Mouse (Mus musculus) heart, postnatal 25 days (tissue): Measurements from ENCODE around the gene Jph3. TPM values are rescaled to one million over a fixed set of nuclear protein-coding genes. Genes with fewer than 3 reads are reported as not detected.
A peak's percentile ranks its signal among the peaks of the same experiment; 100 is the strongest.

Experiments used
- DNase-seq: peaks from one replicate; pipeline ENCODE4 v3.0.0; 2022; ENCODE audit warnings: low spot score
- intact Hi-C: fragments of 180-260 bp; cut with DNase I; formaldehyde crosslinking; loops from one replicate; pipeline ENCODE4 v1.15.1; 2025
- total RNA-seq, 2 experiments: library from RNA; stranded (reverse); gene quantifications; 2 replicates each; pipeline ENCODE4 v1.2.3; 2021

The Jph3 gene
- total RNA-seq, 2 experiments from 2014 or later, result not detected

DNA sequence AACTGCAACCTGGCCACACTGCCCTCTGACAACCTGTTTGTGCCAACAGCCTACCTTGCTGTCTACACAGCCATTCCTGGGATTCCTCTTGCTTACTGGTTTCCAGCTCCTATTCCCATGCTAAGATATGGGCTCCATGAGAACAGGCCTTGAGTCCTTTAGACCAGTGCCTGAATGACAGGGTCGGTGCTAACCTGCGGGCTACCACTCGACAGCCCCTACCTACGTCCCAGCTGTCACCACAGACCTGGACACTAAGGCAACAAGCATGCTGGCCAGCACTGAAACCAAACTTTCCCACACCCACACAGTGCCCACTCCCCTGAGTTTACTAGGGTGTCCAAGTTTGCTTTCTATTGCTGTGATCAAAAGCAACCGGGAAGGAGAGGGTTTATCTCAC is 98.3 kb downstream of the Jph3 start:
- intact Hi-C loops, result no loop called here

DNA sequence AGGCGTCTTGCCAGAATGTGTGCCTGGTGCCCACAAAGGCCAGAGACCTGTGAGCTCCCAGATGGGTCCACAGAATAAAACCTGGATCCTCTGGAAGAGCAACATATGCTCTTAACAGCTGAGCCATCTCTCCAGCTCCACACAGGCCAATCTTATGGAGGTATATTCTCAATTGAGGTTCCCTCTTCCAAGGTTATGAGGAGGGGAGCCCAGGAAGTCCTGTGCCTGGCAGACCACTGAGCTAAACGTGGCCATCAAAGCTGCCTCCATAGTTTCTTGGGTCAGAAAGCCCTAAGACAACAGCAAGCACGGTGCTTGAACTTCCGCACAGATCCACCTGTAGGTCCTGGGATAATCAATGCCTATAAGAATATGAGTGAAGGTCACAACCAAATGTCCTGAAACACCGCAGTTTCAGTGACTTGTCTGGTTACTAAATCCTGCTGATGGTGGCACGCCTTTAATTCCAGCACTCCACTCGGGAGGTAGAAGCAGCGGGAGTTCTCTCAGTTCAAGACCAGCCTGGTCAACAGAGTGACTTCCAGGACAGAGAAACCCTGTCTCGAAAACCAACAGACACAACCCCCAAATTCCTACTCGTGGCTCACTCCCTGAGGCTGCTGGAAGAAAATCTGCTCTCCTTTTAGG is 99.1 kb downstream of the Jph3 start:
- intact Hi-C loops, result no loop called here
- no peak for DNase-seq

More for the DNA sequence above, 98.3 kb downstream of the Jph3 start:
- no peak for DNase-seq

GRCm38 (mm10) chr8:121829048-121829776 is 99.8 kb downstream of the Jph3 start, which contains the start of gene Klhdc4:
Gene Klhdc4, minus strand, starts transcription at chr8:121829569.
- intact Hi-C loops, result no loop called here
- peak; percentile 61 for DNase-seq

DNA sequence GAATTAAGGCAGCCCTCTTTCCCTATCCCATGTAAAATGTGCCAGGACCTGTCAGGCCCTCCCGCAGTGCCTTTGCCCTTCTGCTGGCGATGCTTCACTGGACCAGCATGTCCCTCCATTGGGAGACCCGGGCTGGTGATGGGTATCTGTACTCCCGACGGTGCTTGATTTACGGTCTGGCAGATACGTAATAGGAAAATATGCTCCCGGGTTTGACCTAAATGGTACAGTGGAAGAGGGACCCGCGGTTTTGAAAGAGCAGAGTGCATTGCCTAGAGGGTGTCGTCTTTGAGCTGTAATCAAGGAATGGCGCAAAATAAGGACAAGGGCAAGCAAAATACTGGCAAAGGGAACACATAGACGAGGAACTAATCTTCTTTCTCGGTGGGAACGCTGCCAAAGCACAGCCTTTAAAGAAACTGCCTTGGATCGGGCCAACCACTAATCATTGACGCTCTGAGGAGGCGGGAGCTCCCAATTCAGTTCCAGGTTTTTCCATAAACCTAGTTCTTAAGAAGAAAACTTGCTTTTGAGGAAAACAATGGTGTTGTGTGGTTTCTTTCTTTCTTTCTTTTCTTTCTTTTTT is 100.4 kb downstream of the Jph3 start:
- intact Hi-C loops, result loop anchor here (5.0 kb wide), 1 partner anchor 113 kb away; no protein-coding TSS in a partner anchor
- DNase-seq, result peak; percentile 15

- intact Hi-C loops, result loop anchor here (5.0 kb wide), 1 partner anchor 115 kb away; no protein-coding TSS in a partner anchor
- DNase-seq, result no peak
Observed at GRCm38 (mm10) chr8:121832061-121832460, 102.6 kb downstream of the Jph3 start.

- intact Hi-C loops, result loop anchor here (5.0 kb wide), 1 partner anchor 115 kb away; no protein-coding TSS in a partner anchor
Observed at GRCm38 (mm10) chr8:121832503-121832902, 103.1 kb downstream of the Jph3 start.

GRCm38 (mm10) chr8:121841242-121841641 is 111.8 kb downstream of the Jph3 start:
- DNase-seq, result no peak
- intact Hi-C loops, result no loop called here

More at GRCm38 (mm10) chr8:121832503-121832902, 103.1 kb downstream of the Jph3 start:
- no peak for DNase-seq

DNA sequence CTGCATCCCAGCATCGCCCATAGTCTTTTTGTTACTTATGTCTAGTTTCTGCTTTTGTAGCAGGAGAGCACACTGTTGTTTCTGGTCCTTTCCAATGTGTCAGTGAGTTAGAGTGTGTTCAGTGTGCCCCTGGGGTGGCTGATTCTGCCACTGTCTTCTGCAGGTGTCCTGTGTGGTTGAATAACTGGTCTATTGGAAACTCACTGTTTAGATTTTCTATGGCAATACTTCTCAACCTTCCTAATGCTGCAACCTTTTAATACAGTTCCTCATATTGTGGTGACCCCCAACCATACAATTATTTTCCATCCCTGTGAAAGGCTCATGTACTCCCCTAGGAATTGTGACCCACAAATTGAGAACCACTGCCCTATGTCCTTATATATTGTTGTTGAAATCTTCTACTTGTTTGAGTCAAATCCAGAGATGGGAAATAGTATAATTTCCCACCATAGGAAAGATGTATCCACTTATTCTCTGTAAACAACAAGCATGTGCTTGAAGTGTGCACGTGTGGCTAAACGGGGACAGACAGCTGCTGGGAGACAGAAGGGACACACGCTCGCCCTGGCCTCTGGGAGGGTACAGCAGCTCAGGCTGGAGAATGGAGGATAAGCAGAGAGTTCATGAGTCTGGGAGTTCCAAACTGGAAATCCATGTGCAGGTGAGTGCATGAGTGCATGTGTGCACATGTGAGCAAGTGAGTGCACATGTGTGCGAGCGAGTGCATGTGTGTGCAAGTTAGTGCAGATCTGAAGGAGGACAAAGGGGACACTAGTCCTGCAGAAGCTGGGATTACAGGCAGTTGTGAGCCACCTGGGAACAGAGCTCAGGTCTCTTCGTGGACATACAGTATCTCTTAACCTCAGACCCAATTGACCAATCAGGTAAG is 112.9 kb downstream of the Jph3 start:
- no peak for DNase-seq
- intact Hi-C loops, result no loop called here

GRCm38 (mm10) chr8:121843184-121843733 is 113.8 kb downstream of the Jph3 start:
- DNase-seq, result no peak
- intact Hi-C loops, result no loop called here

Other genes with a start within 250 kb of the Jph3 start
- not detected for gene 1700018B08Rik, start 185.3 kb upstream of the Jph3 start, total RNA-seq
- 100 to 1,000 TPM in 1 of 2 experiments, 10 to 100 TPM in 1; 93.0 to 105 TPM for gene Fbxo31, start 150.8 kb upstream of the Jph3 start, total RNA-seq
- 100 to 1,000 TPM; 231 to 247 TPM for gene Map1lc3b, start 139.3 kb upstream of the Jph3 start, total RNA-seq
- 10 to 100 TPM; 27.1 to 31.3 TPM for gene Zcchc14, start 76.7 kb upstream of the Jph3 start, total RNA-seq
- gene Klhdc4, start 99.9 kb downstream of the Jph3 start, total RNA-seq, result 10 to 100 TPM; 13.4 to 14.1 TPM
- 1 to 10 TPM; 3.2 to 4.9 TPM for gene Slc7a5, start 178.1 kb downstream of the Jph3 start, total RNA-seq
- not detected for gene Car5a, start 215.3 kb downstream of the Jph3 start, total RNA-seq
- gene Banp, start 220.1 kb downstream of the Jph3 start, total RNA-seq, result 10 to 100 TPM; 15.0 to 26.5 TPM